Comparison of ENCODE assay signal across 11 mouse cellular contexts in the genomic region with DNA sequence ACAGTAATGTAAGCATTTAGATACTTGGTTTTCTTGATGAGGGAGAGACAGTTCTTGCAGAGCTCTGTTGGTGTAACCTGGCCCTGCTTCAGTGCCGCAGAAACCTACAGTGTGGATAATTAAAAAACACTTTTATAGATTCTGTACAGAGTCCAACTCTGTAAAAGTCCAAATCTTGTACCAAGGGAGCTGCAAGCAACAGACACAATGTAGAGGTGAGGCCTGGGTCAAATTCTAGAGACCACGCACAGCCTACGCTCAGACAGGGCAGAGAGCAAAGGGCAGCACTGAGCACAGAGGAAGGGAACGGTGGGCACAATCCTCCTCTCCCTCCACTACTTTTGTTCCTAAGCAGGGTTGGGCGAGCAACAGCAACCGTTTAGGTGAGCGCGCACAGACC.
"Had no signal": no experiment of that assay in that cellular context is flagged by ENCODE, and none has a peak within 500 bp of the region (broad histone marks: within the 10 kb centered on the region; RNA-seq: fewer than 3 reads in every experiment).

No protein-coding gene starts in this region.

- H3K4me1 ChIP-seq: limb, embryonic 12.5 days had no signal

- H3K4me3 ChIP-seq: hindbrain, embryonic 13.5 days; limb, embryonic 12.5 days; liver, embryonic 13.5 days; midbrain, embryonic 10.5 days had no signal

- H3K9me3 ChIP-seq: hindbrain, embryonic 13.5 days; limb, embryonic 12.5 days; liver, embryonic 13.5 days; midbrain, embryonic 10.5 days had no signal

- ATAC-seq: intestine, embryonic 16.5 days; midbrain, embryonic 16.5 days had no signal

- H3K9ac ChIP-seq: hindbrain, embryonic 13.5 days; limb, embryonic 12.5 days; liver, embryonic 13.5 days; lung, embryonic 14.5 days had no signal

- H3K4me2 ChIP-seq: hindbrain, embryonic 13.5 days; limb, embryonic 12.5 days; liver, embryonic 13.5 days; lung, embryonic 14.5 days had no signal

- H3K27me3 ChIP-seq: hindbrain, embryonic 13.5 days; limb, embryonic 12.5 days; liver, embryonic 13.5 days had no signal

- H3K27ac ChIP-seq: hindbrain, embryonic 13.5 days; limb, embryonic 12.5 days; liver, embryonic 13.5 days; midbrain, embryonic 10.5 days had no signal

- DNase-seq: liver, embryonic 13.5 days; lung, embryonic 14.5 days; lung, postnatal 10 days; lung, postnatal 4 days; right cerebral cortex, postnatal 14 days; thymus, postnatal 36 days had no signal
